Mouse (Mus musculus) hindbrain, embryonic 16.5 days (tissue): ENCODE measurements around the gene Dlx5. TPM values are rescaled to one million over a fixed set of nuclear protein-coding genes. Genes with fewer than 3 reads are reported as not detected.
A peak's percentile ranks its signal among the peaks of the same experiment; 100 is the strongest.

Experiments used
- ATAC-seq: fragments of 200-750 bp; cut with Nextera tagmentation; 2 replicates; pipeline ENCODE4 v1.8.0; 2017; ENCODE audit warnings: moderate TSS enrichment, moderate library complexity
- H3K27ac ChIP-seq: fragments of 300-500 bp; sonication (generic); 2 replicates; pipeline ENCODE4 v1.5.1; 2014; ENCODE audit warnings: low read depth, mild to moderate bottlenecking, control low read depth, low read length, moderate library complexity
- H3K27me3 ChIP-seq: fragments of 300-500 bp; sonication (generic); replicated peaks from 2 replicates; pipeline ENCODE4 v1.6.1; 2014; ENCODE audit warnings: low read length; ENCODE audit not compliant: control insufficient read depth, insufficient read depth
- H3K36me3 ChIP-seq: fragments of 300-500 bp; sonication (generic); 2 replicates; pipeline ENCODE4 v1.6.1; 2014; ENCODE audit warnings: mild to moderate bottlenecking, low read length, moderate library complexity, mixed read lengths; ENCODE audit not compliant: control insufficient read depth, insufficient read depth
- H3K4me1 ChIP-seq: fragments of 300-500 bp; sonication (generic); 2 replicates; pipeline ENCODE4 v1.6.1; 2014; ENCODE audit warnings: low read depth, low read length; ENCODE audit not compliant: control insufficient read depth, insufficient read depth
- H3K4me2 ChIP-seq: fragments of 300-500 bp; sonication (generic); 2 replicates; pipeline ENCODE4 v1.6.1; 2014; ENCODE audit warnings: mild to moderate bottlenecking, low read length, control low read depth, moderate library complexity
- H3K4me3 ChIP-seq: fragments of 300-500 bp; sonication (generic); 2 replicates; pipeline ENCODE4 v1.5.1; 2014; ENCODE audit warnings: mild to moderate bottlenecking, low read length, control low read depth, moderate library complexity
- H3K9ac ChIP-seq: fragments of 300-500 bp; sonication (generic); 2 replicates; pipeline ENCODE4 v1.6.1; 2014; ENCODE audit warnings: low read depth, mild to moderate bottlenecking, control low read depth, low read length, moderate library complexity
- H3K9me3 ChIP-seq: fragments of 300-500 bp; sonication (generic); 2 replicates; pipeline ENCODE4 v1.6.1; 2014; ENCODE audit warnings: mild to moderate bottlenecking, low read length, moderate library complexity; ENCODE audit not compliant: control insufficient read depth
- WGBS: fragments of 180-500 bp; shearing (Covaris S2); extraction: QIAGEN DNeasy Blood & Tissue Kit; methylation state at CpG from one replicate; pipeline ENCODE4 v1.1.7; 2014; 5-methylcytosine and 5-hydroxymethylcytosine counted together
- polyA plus RNA-seq: library from polyadenylated mRNA; unstranded; fragments of >200 nt; fragmentation: Nextera tagmentation; extraction: Ambion mirVana; gene quantifications from 2 replicates; pipeline ENCODE4 v1.2.1, GENCODE M21; 2015

Dlx5 gene
- polyA plus RNA-seq, 1 experiment from 2014 or later: not detected

- Histone ChIP-seq H3K4me2 (peak overlapping the region; percentile 65), H3K27ac (no peak overlapping the region), H3K4me3 (peak overlapping the region; percentile 38), H3K9me3 (no peaks in the 10 kb centered on the region), H3K27me3 (peaks cover 61% of the 10 kb centered on the region), H3K9ac (no peak overlapping the region), H3K4me1 (peaks cover 14% of the 10 kb centered on the region), H3K36me3 (no peaks in the 10 kb centered on the region)
- under 1% methylated on average over 23 of the region's 23 CpGs for WGBS
- ATAC-seq: peak; percentile 41; the same call in 1 of the 2 replicates
These were observed 19.3 kb downstream of the Dlx5 start for GRCm38 (mm10) chr6:6862611-6863010.

DNA sequence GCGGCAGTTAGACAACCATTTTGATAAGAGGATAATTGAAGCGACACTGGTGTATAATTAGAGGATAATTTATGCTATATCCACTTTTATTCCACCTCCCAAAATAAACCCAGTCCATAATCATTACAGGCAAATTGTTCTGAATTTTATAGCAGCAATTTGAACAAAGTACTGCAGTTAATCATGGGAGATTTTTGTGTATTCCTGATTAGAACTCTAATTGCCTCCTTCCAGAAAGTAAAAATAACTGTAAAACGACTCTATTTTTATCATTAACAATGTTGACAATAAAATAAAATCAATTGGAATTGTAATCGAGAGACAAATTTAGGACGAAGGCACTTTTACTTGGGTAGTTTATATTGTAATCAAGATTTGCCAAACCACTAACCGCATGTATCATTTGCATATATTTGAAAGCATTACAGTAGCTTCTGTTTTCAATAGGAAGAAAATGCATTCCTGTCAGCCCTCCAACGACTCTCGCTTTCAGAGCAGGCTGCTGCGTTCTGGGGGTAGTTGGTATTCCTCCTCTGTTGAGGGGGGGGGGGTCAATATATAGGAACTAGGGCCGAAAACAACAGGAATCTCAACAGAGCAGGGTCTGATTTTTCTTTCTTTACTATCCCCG, 20.0 kb downstream of the Dlx5 start:
- no peak overlapping the region for H3K27ac ChIP-seq
- 3% methylated on average over 11 of the region's 11 CpGs for WGBS
- H3K9ac ChIP-seq: no peak overlapping the region
- no peak for ATAC-seq
- H3K4me1 ChIP-seq: peaks cover 14% of the 10 kb centered on the region
- no peaks in the 10 kb centered on the region for H3K9me3 ChIP-seq
- H3K27me3 ChIP-seq: peaks cover 62% of the 10 kb centered on the region
- H3K4me2 ChIP-seq: no peak overlapping the region
- no peak overlapping the region for H3K4me3 ChIP-seq
- H3K36me3 ChIP-seq: no peaks in the 10 kb centered on the region

GRCm38 (mm10) chr6:6861086-6861797, 20.6 kb downstream of the Dlx5 start:
- H3K4me2 ChIP-seq: no peak overlapping the region
- no peak overlapping the region; the same call in 1 of the 2 replicates for H3K4me3 ChIP-seq
- H3K9ac ChIP-seq: no peak overlapping the region
- H3K9me3 ChIP-seq: no peaks in the 10 kb centered on the region
- H3K27me3 ChIP-seq: peaks cover 61% of the 10 kb centered on the region
- no peaks in the 10 kb centered on the region for H3K36me3 ChIP-seq
- 2% methylated on average over 21 of the region's 21 CpGs for WGBS
- no peak for ATAC-seq
- no peak overlapping the region for H3K27ac ChIP-seq
- H3K4me1 ChIP-seq: peaks cover 14% of the 10 kb centered on the region

- Histone ChIP-seq H3K4me1 (peaks cover 14% of the 10 kb centered on the region), H3K4me3 (no peak overlapping the region; the same call in 1 of the 2 replicates), H3K27me3 (peaks cover 59% of the 10 kb centered on the region), H3K9ac (no peak overlapping the region), H3K9me3 (no peaks in the 10 kb centered on the region), H3K4me2 (no peak overlapping the region), H3K27ac (no peak overlapping the region), H3K36me3 (no peaks in the 10 kb centered on the region)
- under 1% methylated on average over 33 of the region's 33 CpGs for WGBS
- ATAC-seq: no peak
These were observed 21.3 kb downstream of the Dlx5 start for GRCm38 (mm10) chr6:6860411-6861085.

GRCm38 (mm10) chr6:6859950-6860410, 21.9 kb downstream of the Dlx5 start:
- WGBS: under 1% methylated on average over 21 of the region's 21 CpGs
- H3K9ac ChIP-seq: no peak overlapping the region
- no peak for ATAC-seq
- H3K27ac ChIP-seq: no peak overlapping the region
- no peak overlapping the region for H3K4me2 ChIP-seq
- peaks cover 14% of the 10 kb centered on the region for H3K4me1 ChIP-seq
- H3K4me3 ChIP-seq: no peak overlapping the region; the same call in 1 of the 2 replicates
- no peaks in the 10 kb centered on the region for H3K9me3 ChIP-seq
- H3K36me3 ChIP-seq: no peaks in the 10 kb centered on the region
- peaks cover 60% of the 10 kb centered on the region for H3K27me3 ChIP-seq

- WGBS: 1% methylated on average over 19 of the region's 19 CpGs
- Histone ChIP-seq H3K27me3 (peaks cover 59% of the 10 kb centered on the region), H3K9me3 (no peaks in the 10 kb centered on the region), H3K36me3 (no peaks in the 10 kb centered on the region), H3K4me1 (peaks cover 14% of the 10 kb centered on the region), H3K4me2 (no peak overlapping the region), H3K27ac (no peak overlapping the region), H3K4me3 (no peak overlapping the region; the same call in 1 of the 2 replicates), H3K9ac (no peak overlapping the region)
- ATAC-seq: no peak
These were observed 22.6 kb downstream of the Dlx5 start for GRCm38 (mm10) chr6:6859111-6859949.

DNA sequence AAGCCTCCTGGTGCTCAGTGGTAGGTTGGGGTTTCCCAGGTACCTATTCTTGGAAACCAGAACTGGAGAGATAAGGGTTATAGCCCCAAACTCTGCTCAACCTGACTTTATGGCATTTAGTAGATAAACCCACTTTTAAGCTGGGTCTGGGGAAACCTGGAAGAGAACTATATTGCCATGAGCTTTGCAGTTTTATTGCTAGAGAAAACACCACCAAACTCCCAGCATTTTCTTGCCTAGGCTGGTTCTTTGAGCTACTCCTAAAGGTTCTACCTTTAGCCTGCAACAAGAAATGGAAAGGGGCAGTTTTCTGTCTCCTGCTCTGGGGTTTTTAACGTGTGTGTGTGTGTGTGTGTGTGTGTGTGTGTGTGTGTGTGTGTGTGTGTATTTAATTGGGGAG, 23.3 kb downstream of the Dlx5 start:
- H3K9me3 ChIP-seq: no peaks in the 10 kb centered on the region
- no peak overlapping the region for H3K4me3 ChIP-seq
- 0% methylated on average over 1 of the region's 1 CpGs for WGBS
- no peak overlapping the region for H3K4me2 ChIP-seq
- ATAC-seq: no peak
- H3K4me1 ChIP-seq: peaks cover 10% of the 10 kb centered on the region
- H3K27me3 ChIP-seq: peaks cover 60% of the 10 kb centered on the region
- no peak overlapping the region for H3K9ac ChIP-seq
- H3K36me3 ChIP-seq: no peaks in the 10 kb centered on the region
- H3K27ac ChIP-seq: no peak overlapping the region

GRCm38 (mm10) chr6:6857766-6858165, 24.1 kb downstream of the Dlx5 start:
- Histone ChIP-seq H3K36me3 (no peaks in the 10 kb centered on the region), H3K9ac (no peak overlapping the region), H3K9me3 (no peaks in the 10 kb centered on the region), H3K4me2 (no peak overlapping the region), H3K27me3 (peaks cover 63% of the 10 kb centered on the region), H3K4me3 (no peak overlapping the region), H3K4me1 (peaks cover 4% of the 10 kb centered on the region; the same call in 1 of the 2 replicates), H3K27ac (no peak overlapping the region)
- no peak for ATAC-seq
- WGBS: 7% methylated on average over 2 of the region's 2 CpGs
